In genomic region chr10:117718161-117719119, GRCm38 (mm10) we compare ENCODE assay signal across 8 mouse cellular contexts. TPM values are rescaled to one million over a fixed set of nuclear protein-coding genes. Genes with fewer than 3 reads are reported as not detected.
DNase-seq lines count a peak whose midpoint lies in the region; ATAC-seq lines count a peak whose summit lies in the region.

No protein-coding gene starts in this region.

- H3K9ac ChIP-seq in neural tube, embryonic 13.5 days, result no peak overlapping the region

- ATAC-seq in neural tube, embryonic 13.5 days (ENCODE audit: low read depth), result no peak
- no peak for ATAC-seq in granulocyte monocyte progenitor cell, adult 5-6 weeks (replicated peaks; ENCODE audit: poor library complexity, severe bottlenecking)
- ATAC-seq in monocyte, adult 5-6 weeks (replicated peaks; ENCODE audit: insufficient number of reproducible peaks, low FRiP score, low TSS enrichment, poor library complexity, severe bottlenecking), result no peak

- peaks cover 9% of the 10 kb centered on the region for H3K4me1 ChIP-seq in neural tube, embryonic 13.5 days (replicated peaks)

- peak; percentile 67 for DNase-seq in cerebellum, postnatal 10 days
- DNase-seq in cerebellum, adult 8-10 months, result no peak
- no peak for DNase-seq in neural tube, embryonic 10.5 days (ENCODE audit: extremely low spot score, low spot score)
- DNase-seq in kidney, adult 18-20 months, result peak; percentile 89
- DNase-seq in lung, postnatal 10 days, result peak; percentile 38

- WGBS in neural tube, embryonic 13.5 days, result 64% methylated on average over 19 of the region's 19 CpGs

- H3K36me3 ChIP-seq in neural tube, embryonic 13.5 days, result no peaks in the 10 kb centered on the region

- H3K27me3 ChIP-seq in neural tube, embryonic 13.5 days, result no peaks in the 10 kb centered on the region

- H3K9me3 ChIP-seq in neural tube, embryonic 13.5 days, result no peaks in the 10 kb centered on the region

- H3K4me2 ChIP-seq in neural tube, embryonic 13.5 days, result no peak overlapping the region

- no peak overlapping the region for H3K4me3 ChIP-seq in neural tube, embryonic 13.5 days

- H3K27ac ChIP-seq in neural tube, embryonic 13.5 days (replicated peaks), result 0 out of 2 replicates have a peak overlapping the region, but pooled peaks have one; percentile 1

RNA-seq across cellular contexts. Expression of gene Mdm2, which starts 7.9 kb away (rescaled TPM):
- polyA plus RNA-seq in neural tube, embryonic 13.5 days (2015; fragmentation: Nextera tagmentation; extraction: Ambion mirVana), result 52.5 and 66.2 TPM in 2 replicates
- 43.0 and 62.0 TPM in 2 replicates for total RNA-seq in granulocyte monocyte progenitor cell, adult 5-6 weeks (2014; fragmentation: Nextera tagmentation)
- total RNA-seq in granulocyte monocyte progenitor cell, adult 5-6 weeks (2017), result 45.3 and 47.9 TPM in 2 replicates
- 159 to 175 TPM (median 170 TPM) in 3 replicates for total RNA-seq in monocyte, adult 5-6 weeks (2017)

RNA-seq across cellular contexts. Expression of gene Slc35e3, which starts 27.7 kb away (rescaled TPM):
- polyA plus RNA-seq in neural tube, embryonic 13.5 days (2015; fragmentation: Nextera tagmentation; extraction: Ambion mirVana), result 30.6 and 32.0 TPM in 2 replicates
- total RNA-seq in granulocyte monocyte progenitor cell, adult 5-6 weeks (2014; fragmentation: Nextera tagmentation), result 6.1 and 12.7 TPM in 2 replicates
- total RNA-seq in granulocyte monocyte progenitor cell, adult 5-6 weeks (2017), result 14.4 and 18.9 TPM in 2 replicates
- total RNA-seq in monocyte, adult 5-6 weeks (2017), result 18.0 to 20.6 TPM (median 20.0 TPM) in 3 replicates

Comparison
In these comparisons a context has a peak if more than half of its experiments do, and no peak if none do; other contexts are left out.
1. DNase-seq: peak in cerebellum, postnatal 10 days (2 of 2), kidney, adult 18-20 months (single experiment) and lung, postnatal 10 days (single experiment); none in cerebellum, adult 8-10 months (single experiment) and neural tube, embryonic 10.5 days (single experiment).